Mouse (Mus musculus) CD8-positive naive resting alpha-beta T cell, adult 57 days (primary cell): Measurements from ENCODE around the gene Nktr. TPM values are rescaled to one million over a fixed set of nuclear protein-coding genes. Genes with fewer than 3 reads are reported as not detected.

Source experiments
- total RNA-seq: library from RNA; stranded (reverse); gene quantifications from one replicate; pipeline ENCODE4 v1.2.4, GENCODE M21; 2023

The Nktr gene
- 218 TPM for total RNA-seq

DNA sequence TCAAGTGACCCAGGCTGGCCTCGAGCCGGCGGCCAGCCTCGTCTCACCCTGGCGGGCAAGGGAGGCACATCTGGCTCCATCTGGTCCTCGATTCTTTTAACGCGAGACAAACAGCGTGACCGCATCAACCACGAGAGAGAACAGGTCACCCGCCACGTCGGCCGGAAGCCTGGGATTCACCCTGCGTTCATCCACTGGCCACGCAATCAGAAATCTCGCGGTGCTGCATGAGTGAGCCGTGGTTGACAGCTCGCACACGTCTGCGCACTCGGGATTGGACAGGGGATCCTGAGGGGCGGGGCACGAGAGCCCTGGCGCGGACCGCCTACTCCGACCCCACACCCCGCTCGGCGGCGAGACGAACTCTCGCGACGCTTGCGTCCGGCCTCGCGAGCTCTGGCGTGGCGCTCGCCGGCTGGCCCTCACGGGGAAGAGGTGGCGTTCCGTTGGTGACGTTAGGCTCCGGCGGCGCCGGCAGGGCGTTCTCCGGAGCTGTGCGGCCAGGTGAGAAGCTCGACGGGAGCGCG, at the start of gene Nktr:
Gene Nktr, plus strand, starts transcription at position 378 of the 527 bp plus-strand sequence.

DNA sequence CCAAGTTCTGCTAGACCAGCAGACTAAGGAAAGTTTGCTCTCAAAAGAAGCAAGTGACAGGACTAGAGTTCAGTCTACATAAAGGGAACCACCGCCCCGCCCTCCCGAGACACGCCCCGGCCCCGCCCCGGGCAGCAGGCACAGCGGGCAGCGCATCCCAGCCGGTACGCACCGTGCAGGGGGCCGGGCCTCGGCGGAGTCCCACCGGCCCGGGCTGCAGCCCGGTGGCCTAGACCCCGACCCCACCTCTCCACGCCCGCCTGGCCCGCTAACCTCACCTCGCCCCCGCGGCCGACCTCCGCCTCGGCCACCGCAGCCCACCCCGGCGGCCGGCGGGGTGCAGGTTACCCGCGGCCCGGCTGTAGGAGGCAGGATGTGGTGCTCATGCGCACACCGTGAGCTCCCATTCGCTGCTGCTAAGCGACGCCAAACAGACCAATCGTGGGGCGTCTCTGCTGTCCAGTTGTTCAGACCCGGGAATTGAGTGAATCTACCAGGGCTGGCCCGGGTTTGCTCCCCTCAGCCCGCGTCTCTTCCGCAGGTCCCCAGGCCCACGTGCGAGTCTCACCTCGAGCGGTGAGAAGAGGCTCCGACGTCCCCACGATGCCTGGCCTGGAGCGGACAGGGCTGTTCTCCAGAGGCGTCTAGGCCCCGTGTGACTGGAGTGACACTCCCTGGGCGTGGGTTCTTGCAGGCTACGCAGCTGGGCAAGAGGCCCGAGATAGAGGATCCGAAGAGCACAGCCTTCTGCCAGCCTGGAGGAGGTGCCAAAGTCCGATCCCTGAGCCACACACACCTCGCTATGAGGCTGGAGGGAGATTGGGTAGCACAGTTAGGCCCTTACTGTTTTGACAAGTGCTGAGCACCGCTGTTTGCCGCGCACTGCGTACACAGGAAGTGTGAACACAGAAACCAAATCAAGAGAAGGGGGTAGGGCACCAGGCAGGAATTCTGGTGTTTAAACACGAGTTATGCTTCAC, 14.0 kb upstream of the Nktr start, which contains the start of gene Sec22c:
Gene Sec22c, minus strand, starts transcription at position 845 of the 980 bp plus-strand sequence.

DNA sequence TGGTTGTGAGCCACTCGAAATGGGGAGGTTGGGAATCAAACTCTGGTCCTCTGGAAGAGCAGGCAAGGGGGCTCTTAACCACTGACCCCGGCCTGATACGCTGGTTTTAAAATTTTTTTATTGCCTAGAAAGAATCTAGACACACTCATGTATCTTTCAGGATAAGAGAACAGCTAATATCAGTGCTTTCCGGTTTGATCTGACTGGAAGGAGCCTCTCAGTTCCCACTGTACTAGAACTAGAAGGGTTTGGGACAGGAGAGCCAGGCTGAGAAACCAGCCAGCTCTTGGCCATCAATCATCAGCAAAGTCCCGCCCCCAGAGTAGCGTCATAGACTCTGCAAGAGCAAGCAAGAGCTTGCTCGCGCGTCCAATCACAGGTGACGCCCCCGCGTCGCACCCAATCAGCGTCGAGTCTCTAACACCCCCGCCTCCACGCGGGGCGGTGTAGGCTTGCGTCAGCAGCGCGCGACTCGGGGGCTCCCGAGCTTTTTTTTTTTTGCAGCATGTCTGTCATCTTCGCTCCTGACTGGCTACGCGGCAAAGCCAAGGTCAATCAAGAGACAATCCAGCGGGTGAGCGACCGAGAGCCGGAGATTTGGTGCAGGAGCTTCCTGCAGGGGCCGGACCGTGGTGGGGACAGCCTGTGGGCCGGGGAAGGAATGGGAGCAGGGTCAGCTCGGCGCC, 8.9 kb upstream of the Nktr start, which contains the start of gene Ss18l2:
Gene Ss18l2, plus strand, starts transcription at position 432 of the 686 bp plus-strand sequence.

DNA sequence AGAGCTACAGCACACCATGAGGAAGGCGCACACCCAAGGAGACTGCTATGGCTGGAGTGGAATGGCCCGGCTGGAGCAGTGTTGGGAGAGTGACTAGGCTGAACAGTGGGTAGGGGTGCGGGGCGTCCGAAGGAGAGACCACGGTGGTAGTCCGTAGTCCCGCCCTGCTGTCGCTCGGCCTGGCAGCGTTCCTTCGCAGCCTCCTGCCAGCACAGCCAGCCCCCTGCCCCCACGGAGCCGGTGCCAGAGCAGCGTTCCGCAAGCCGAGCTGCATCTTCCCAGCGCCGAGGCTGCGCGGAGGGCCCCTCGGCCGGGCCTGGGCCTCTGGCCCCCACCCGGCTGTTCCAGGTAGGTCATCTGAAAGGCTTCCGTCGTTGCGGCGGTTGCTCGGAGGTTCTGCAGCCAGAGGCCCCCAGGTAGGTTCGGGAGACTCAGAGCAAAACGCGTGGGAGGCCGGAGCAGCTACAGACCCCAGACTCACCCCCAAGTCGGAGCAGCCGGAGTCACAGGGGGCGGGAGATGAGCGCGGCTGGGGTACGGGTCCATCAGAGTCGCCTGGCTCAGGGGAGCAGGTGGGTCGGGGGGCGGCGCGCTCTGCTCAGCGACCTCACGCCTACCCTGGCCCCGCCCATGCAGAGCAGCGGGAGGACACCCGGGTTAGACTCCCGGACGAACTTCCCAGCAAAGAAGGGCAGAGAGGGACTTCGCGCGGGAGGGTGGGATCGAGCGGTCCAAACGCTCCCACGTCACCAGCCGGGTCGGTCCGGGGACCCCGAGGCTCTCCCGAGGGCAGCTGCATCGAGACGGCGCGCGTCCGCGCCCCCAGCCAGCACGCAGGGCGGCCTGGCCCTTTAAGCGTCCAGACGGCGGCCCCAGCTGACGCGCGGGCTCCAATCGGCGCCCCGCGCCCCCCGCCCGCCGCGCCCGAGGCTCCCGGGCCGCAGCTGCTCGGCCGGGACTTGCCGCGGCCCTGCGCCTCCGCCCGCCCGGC, 40.4 kb downstream of the Nktr start, which contains the start of gene Zfp651:
Gene Zfp651, plus strand, starts transcription at position 240 of the 991 bp plus-strand sequence.

DNA sequence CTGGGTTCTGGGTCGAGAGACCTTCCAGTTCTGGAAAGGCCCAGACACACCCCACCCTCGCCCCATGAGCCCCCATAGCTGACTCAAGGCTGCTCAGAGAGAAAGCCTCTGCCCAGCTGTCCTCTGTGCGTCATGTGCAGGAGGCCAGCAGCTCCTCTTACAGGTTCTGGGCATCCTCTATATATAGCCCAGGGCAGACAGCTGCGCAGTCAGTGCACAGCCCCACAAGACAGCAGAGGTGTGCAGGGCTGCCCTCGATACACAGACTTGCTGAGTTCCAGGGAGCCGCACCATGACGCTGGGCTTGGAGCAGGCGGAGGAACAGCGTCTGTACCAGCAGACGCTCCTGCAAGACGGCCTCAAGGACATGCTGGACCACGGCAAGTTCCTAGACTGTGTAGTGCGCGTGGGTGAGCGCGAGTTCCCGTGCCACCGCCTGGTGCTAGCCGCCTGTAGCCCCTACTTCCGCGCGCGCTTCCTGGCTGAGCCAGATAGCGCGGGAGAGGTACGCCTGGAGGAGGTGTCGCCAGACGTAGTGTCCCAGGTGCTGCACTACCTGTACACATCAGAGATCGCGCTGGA, 58.6 kb downstream of the Nktr start, which contains the start of gene Klhl40:
Gene Klhl40, plus strand, starts transcription at position 124 of the 582 bp plus-strand sequence.

DNA sequence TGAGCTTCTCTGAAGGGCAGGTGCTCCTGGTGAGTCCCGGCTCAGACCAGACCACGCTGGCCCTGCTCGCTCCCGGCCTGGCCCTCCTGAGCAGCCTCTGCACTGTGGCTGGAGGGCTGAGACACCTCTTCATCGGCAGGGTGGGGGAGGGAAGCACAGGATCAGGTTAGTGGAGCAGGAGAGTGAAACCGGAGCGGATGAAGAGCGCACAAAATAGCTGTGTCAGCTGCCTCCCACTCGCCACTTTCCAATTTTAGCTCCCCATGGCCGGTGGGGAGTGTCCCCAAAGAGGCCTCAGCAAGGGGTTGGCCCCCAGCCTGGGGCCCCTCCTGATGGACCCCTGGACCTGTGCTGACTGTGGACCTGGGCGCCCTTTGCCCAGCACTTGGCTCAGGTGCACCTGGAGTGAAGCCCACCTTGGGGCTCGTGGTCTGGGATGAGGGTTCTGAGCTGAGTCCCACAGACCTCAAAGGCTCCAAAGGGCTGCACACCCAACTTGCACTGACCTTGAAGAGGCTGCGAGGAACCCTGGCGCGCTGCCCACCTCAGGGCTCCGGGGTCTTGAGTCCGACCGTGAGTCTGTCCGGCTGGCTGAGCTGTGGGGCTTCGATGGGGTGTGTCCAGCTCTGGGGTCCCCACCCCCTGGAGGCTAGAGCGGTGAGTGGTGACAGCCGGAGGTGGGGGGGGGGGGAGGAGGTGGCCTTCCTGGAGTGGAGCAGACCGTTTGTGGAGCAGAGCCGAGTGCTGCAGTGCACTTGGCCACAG, 73.0 kb downstream of the Nktr start, which contains the start of gene Hhatl:
Gene Hhatl, minus strand, starts transcription at position 751 of the 765 bp plus-strand sequence.

Other genes starting within 250 kb of the Nktr start
- not detected for gene Cck, start 223.5 kb upstream of the Nktr start, total RNA-seq
- gene Lyzl4, start 77.1 kb upstream of the Nktr start, total RNA-seq, result not detected
- gene Vipr1, start 76.5 kb upstream of the Nktr start, total RNA-seq, result 75.8 TPM
- gene Sec22c, start 13.7 kb upstream of the Nktr start, total RNA-seq, result 35.3 TPM
- 16.7 TPM for gene Ss18l2, start 8.8 kb upstream of the Nktr start, total RNA-seq
- gene Zfp651, start 40.2 kb downstream of the Nktr start, total RNA-seq, result 0.95 TPM
- not detected for gene Klhl40, start 58.4 kb downstream of the Nktr start, total RNA-seq
- gene Hhatl, start 73.3 kb downstream of the Nktr start, total RNA-seq, result not detected
- gene Ccdc13, start 120.3 kb downstream of the Nktr start, total RNA-seq, result not detected
- gene Higd1a, start 139.2 kb downstream of the Nktr start, total RNA-seq, result 20.5 TPM
- gene Ackr2, start 179.2 kb downstream of the Nktr start, total RNA-seq, result 3.9 TPM
- gene Cyp8b1, start 197.1 kb downstream of the Nktr start, total RNA-seq, result not detected
- gene Fam198a, start 231.8 kb downstream of the Nktr start, total RNA-seq, result 0.18 TPM